Mouse (Mus musculus) CH12.LX (cell line): ENCODE data around the gene Rnf144b. TPM values are rescaled to one million over a fixed set of nuclear protein-coding genes. Genes with fewer than 3 reads are reported as not detected.

Experiments
- DNase-seq: peaks from one replicate; pipeline ENCODE4 v3.0.0-alpha.2; 2013; ENCODE audit errors: extremely low read depth
- H3K27ac ChIP-seq: 2 replicates; pipeline ENCODE4 v1.5.1; 2012; ENCODE audit warnings: low read depth, mild to moderate bottlenecking, control low read depth, moderate library complexity; ENCODE audit not compliant: insufficient read depth
- H3K27me3 ChIP-seq: replicated peaks from 2 replicates; pipeline ENCODE3; 2012; ENCODE audit warnings: inconsistent platforms
- H3K36me3 ChIP-seq, 2 experiments: replicated peaks in 1 of 2; 2 replicates each; pipeline versions ENCODE3 to v1.6.1; 2012; ENCODE audit warnings: inconsistent platforms in 1 of 2, low read length in 1 of 2, mild to moderate bottlenecking in 1 of 2, mixed read lengths in 1 of 2, moderate library complexity in 1 of 2; ENCODE audit not compliant: control insufficient read depth in 1 of 2, insufficient read depth in 1 of 2
- H3K4me1 ChIP-seq, 2 experiments: 2 replicates each; pipeline ENCODE4 v1.6.1; 2012; ENCODE audit warnings: inconsistent platforms in 1 of 2, moderate library complexity in 1 of 2; ENCODE audit not compliant: insufficient read depth in 2 of 2, control insufficient read depth in 1 of 2
- H3K4me2 ChIP-seq: 2 replicates; pipeline ENCODE4 v1.6.1; 2012; ENCODE audit warnings: low read depth, mild to moderate bottlenecking, control low read depth; ENCODE audit not compliant: poor library complexity, insufficient read depth, severe bottlenecking
- H3K4me3 ChIP-seq, 3 experiments: fragments of 150-350 bp in 1 of 3; sonication (generic) in 1 of 3; replicated peaks in 1 of 3; 2 replicates each; pipeline versions ENCODE3 to v1.5.1; 2011 to 2012; ENCODE audit warnings: low read depth in 2 of 3, low read length in 2 of 3, mild to moderate bottlenecking in 2 of 3, moderate library complexity in 2 of 3, control low read depth in 1 of 3, improper control_type of control experiment in 1 of 3, inconsistent platforms in 1 of 3, mixed read lengths in 1 of 3; ENCODE audit not compliant: poor library complexity in 1 of 3
- H3K79me2 ChIP-seq: replicated peaks from 2 replicates; pipeline ENCODE4 v1.6.1; 2012; ENCODE audit warnings: mild to moderate bottlenecking, moderate library complexity; ENCODE audit not compliant: control insufficient read depth, poor library complexity, insufficient read depth, severe bottlenecking; ENCODE audit errors: extremely low read depth
- H3K9ac ChIP-seq: 2 replicates; pipeline ENCODE4 v1.6.1; 2012; ENCODE audit warnings: low read depth, mild to moderate bottlenecking, control low read depth, moderate library complexity; ENCODE audit not compliant: insufficient read depth
- H3K9me3 ChIP-seq: replicated peaks from 2 replicates; pipeline ENCODE3; 2012; ENCODE audit warnings: low read length, inconsistent platforms, mixed read lengths
- BHLHE40 ChIP-seq: IDR thresholded peaks from 2 replicates; pipeline ENCODE4 v1.6.1; 2011; ENCODE audit warnings: mild to moderate bottlenecking, low read depth, low read length, improper control_type of control experiment
- CTCF ChIP-seq, 2 experiments: IDR thresholded peaks in 1 of 2; conservative IDR thresholded peaks in 1 of 2; 2 replicates each; pipeline ENCODE4 v1.5.1; 2011 to 2012; ENCODE audit warnings: low read depth in 2 of 2, low read length in 2 of 2, improper control_type of control experiment in 1 of 2, inconsistent platforms in 1 of 2, mild to moderate bottlenecking in 1 of 2, moderate library complexity in 1 of 2
- EP300 ChIP-seq: IDR thresholded peaks from 2 replicates; pipeline ENCODE4 v1.6.1; 2011; ENCODE audit warnings: low read length, improper control_type of control experiment
- HCFC1 ChIP-seq: IDR thresholded peaks from 2 replicates; pipeline ENCODE4 v1.6.1; 2012; ENCODE audit warnings: low read depth, mild to moderate bottlenecking, inconsistent platforms, low read length, improper control_type of control experiment
- JUN ChIP-seq: IDR thresholded peaks from 2 replicates; pipeline ENCODE4 v1.6.1; 2011; ENCODE audit warnings: low read depth, mild to moderate bottlenecking, low read length, improper control_type of control experiment, moderate library complexity; ENCODE audit not compliant: insufficient read depth
- MAFK ChIP-seq: IDR thresholded peaks from 2 replicates; pipeline ENCODE4 v1.6.1; 2011; ENCODE audit warnings: low read length, improper control_type of control experiment; ENCODE audit not compliant: insufficient replicate concordance
- MAX ChIP-seq: IDR thresholded peaks from 2 replicates; pipeline ENCODE4 v1.6.1; 2011; ENCODE audit warnings: low read length, improper control_type of control experiment
- MXI1 ChIP-seq: IDR thresholded peaks from 2 replicates; pipeline ENCODE4 v1.6.1; 2011; ENCODE audit warnings: mild to moderate bottlenecking, low read depth, low read length, improper control_type of control experiment
- MYC ChIP-seq: IDR thresholded peaks from 2 replicates; pipeline ENCODE4 v1.6.1; 2011; ENCODE audit warnings: low read depth, mild to moderate bottlenecking, improper control_type of control experiment, low read length
- POLR2AphosphoS2 ChIP-seq: IDR thresholded peaks from 2 replicates; pipeline ENCODE4 v1.6.1; 2011; ENCODE audit warnings: low read depth, low read length, improper control_type of control experiment
- RAD21 ChIP-seq: IDR thresholded peaks from 2 replicates; pipeline ENCODE4 v1.6.1; 2011; ENCODE audit warnings: low read depth, mild to moderate bottlenecking, low read length, improper control_type of control experiment, moderate library complexity
- USF1 ChIP-seq: IDR thresholded peaks from 2 replicates; pipeline ENCODE4 v1.6.1; 2014; ENCODE audit warnings: low read depth, mild to moderate bottlenecking, inconsistent platforms, low read length, improper control_type of control experiment
- USF2 ChIP-seq: conservative IDR thresholded peaks from 2 replicates; pipeline ENCODE4 v1.6.1; 2011; ENCODE audit warnings: low read depth, low read length, improper control_type of control experiment
- ZC3H11A ChIP-seq: IDR thresholded peaks from 2 replicates; pipeline ENCODE4 v1.6.1; 2012; ENCODE audit warnings: low read depth, mild to moderate bottlenecking, inconsistent platforms, low read length, improper control_type of control experiment
- ZKSCAN1 ChIP-seq: IDR thresholded peaks from 2 replicates; pipeline ENCODE4 v1.6.1; 2012; ENCODE audit warnings: low read depth, inconsistent platforms, low read length, improper control_type of control experiment, borderline replicate concordance
- ZMIZ1 ChIP-seq: IDR thresholded peaks from 2 replicates; pipeline ENCODE4 v1.6.1; 2012; ENCODE audit warnings: low read depth, mild to moderate bottlenecking, inconsistent platforms, low read length, improper control_type of control experiment
- dilution Hi-C: fragments of 300-500 bp; cut with MboI; formaldehyde crosslinking; loops from 2 replicates; pipeline ENCODE4 v1.14.3; 2020; ENCODE audit warnings: low sequenced_read_pairs; ENCODE audit not compliant: extremely low pct_unique_long_range_greater_than_20kb, extremely low pct_ligation_motif_present
- in situ Hi-C: fragments of 300-500 bp; cut with MboI; formaldehyde crosslinking; loops from 3 replicates; pipeline ENCODE4 v1.14.3; 2019; ENCODE audit warnings: low sequenced_read_pairs, low pct_ligation_motif_present, low pct_unique_long_range_greater_than_20kb, mixed read lengths
- polyA plus RNA-seq: library from polyadenylated mRNA; unstranded; fragments of >175 nt; gene quantifications from 2 replicates; pipeline ENCODE4 v1.2.1, GENCODE M21; 2012; ENCODE audit warnings: low read depth; ENCODE audit not compliant: insufficient read length
- total RNA-seq, 2 experiments: library from RNA; depleted of rRNA; stranded (reverse); fragments of 300-350 nt in 1 of 2; fragments of >200 nt in 1 of 2; gene quantifications; 2 replicates each; pipeline ENCODE4 v1.2.3; 2012 to 2014

Gene Rnf144b
- total and polyA plus RNA-seq, 3 experiments: not detected

DNA sequence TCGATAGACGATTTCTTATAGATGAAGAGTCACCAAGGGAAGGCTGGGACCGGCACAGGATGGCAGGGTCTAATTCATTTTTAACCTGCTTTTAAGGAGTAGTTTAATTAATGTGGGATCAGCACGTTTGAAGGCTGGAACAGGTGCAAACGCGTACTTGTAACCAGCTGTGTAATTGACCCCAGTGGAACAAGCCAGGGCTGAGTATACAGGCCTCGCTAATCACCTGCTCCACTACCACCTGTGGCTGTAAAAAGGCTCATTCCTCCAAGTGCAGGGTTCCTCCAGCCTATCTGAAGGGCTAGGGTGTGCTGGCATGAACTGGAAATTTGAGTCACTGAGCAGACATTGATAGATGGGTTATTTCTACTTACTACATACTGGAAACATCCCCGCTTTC is 174.0 kb downstream of the Rnf144b start:
- Histone ChIP-seq H3K79me2 (no peaks in the 10 kb centered on the region), H3K9ac (no peak overlapping the region), H3K4me3 (no peak overlapping the region), H3K27ac (no peak overlapping the region), H3K9me3 (no peaks in the 10 kb centered on the region), H3K4me2 (no peak overlapping the region), H3K4me1 (no peaks in the 10 kb centered on the region), H3K27me3 (no peaks in the 10 kb centered on the region), H3K36me3 (no peaks in the 10 kb centered on the region)
- TF ChIP-seq CTCF (conservative IDR thresholded peaks at IDR 0.05 in 1 of 2, IDR thresholded peaks at IDR 0.05 in 1 of 2; ENCODE audit: low read depth in 2 of 2, low read length in 2 of 2) (no peak), MAX (no peak), ZKSCAN1 (no peak), POLR2AphosphoS2 (no peak), BHLHE40 (no peak), USF1 (no peak), MXI1 (no peak), MAFK (no peak), ZMIZ1 (no peak), HCFC1 (no peak), MYC (no peak), EP300 (no peak), ZC3H11A (no peak), RAD21 (no peak), USF2 (no peak), JUN (no peak)
- in situ Hi-C loops (no loop called here), dilution Hi-C loops (no loop called here)
- no peak for DNase-seq

Other genes starting within 250 kb of the Rnf144b start
- gene Kif13a, start 192.8 kb upstream of the Rnf144b start, total RNA-seq (2012; rRNA removed): not detected in 2 replicates
- not detected in 2 replicates for gene Kif13a, start 192.8 kb upstream of the Rnf144b start, total RNA-seq (2014; rRNA removed)
- gene Kif13a, start 192.8 kb upstream of the Rnf144b start, polyA plus RNA-seq: not detected in 2 replicates
- not detected in 2 replicates for gene Nhlrc1, start 107.8 kb upstream of the Rnf144b start, total RNA-seq (2012; rRNA removed)
- not detected in 2 replicates for gene Nhlrc1, start 107.8 kb upstream of the Rnf144b start, total RNA-seq (2014; rRNA removed)
- gene Nhlrc1, start 107.8 kb upstream of the Rnf144b start, polyA plus RNA-seq: not detected in 2 replicates
- gene Kdm1b, start 79.2 kb upstream of the Rnf144b start, total RNA-seq (2012; rRNA removed): 9.8 and 10.3 TPM in 2 replicates
- gene Kdm1b, start 79.2 kb upstream of the Rnf144b start, total RNA-seq (2014; rRNA removed): 17.5 and 20.3 TPM in 2 replicates
- 11.1 and 12.3 TPM in 2 replicates for gene Kdm1b, start 79.2 kb upstream of the Rnf144b start, polyA plus RNA-seq
- gene Tpmt, start 77.9 kb upstream of the Rnf144b start, total RNA-seq (2012; rRNA removed): 1.2 and 1.6 TPM in 2 replicates
- gene Tpmt, start 77.9 kb upstream of the Rnf144b start, total RNA-seq (2014; rRNA removed): 2.5 and 3.6 TPM in 2 replicates
- 1.9 and 3.1 TPM in 2 replicates for gene Tpmt, start 77.9 kb upstream of the Rnf144b start, polyA plus RNA-seq
- 28.8 and 34.1 TPM in 2 replicates for gene Dek, start 16.5 kb upstream of the Rnf144b start, total RNA-seq (2012; rRNA removed)
- gene Dek, start 16.5 kb upstream of the Rnf144b start, total RNA-seq (2014; rRNA removed): 196 and 230 TPM in 2 replicates
- 228 and 232 TPM in 2 replicates for gene Dek, start 16.5 kb upstream of the Rnf144b start, polyA plus RNA-seq